Mouse (Mus musculus): Measurements from ENCODE around the gene Cdkal1.

DNA sequence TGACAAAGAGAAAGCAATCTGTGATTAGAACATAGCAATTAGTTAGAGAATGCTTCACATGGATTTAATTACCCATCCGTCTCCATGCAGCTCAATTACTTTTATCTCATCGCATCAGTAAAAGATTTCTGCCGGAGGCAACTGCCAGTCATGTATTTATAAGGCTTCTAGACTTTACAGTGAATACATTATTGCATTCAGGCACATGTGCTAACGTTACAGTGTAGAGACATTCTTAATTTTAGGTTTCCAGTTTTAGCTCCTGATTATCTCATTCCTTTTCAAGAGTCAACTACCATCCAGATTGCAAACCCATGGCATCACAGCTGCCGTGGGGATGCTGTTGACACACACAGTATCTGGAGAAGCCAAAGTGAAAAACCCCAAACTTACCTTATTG lies 289.8 kb downstream of the Cdkal1 start:
- no peak for TF ChIP-seq CTCF (IDR thresholded peaks at IDR 0.05)
- no peak for TF ChIP-seq POLR2A (IDR thresholded peaks at IDR 0.05; ENCODE audit: insufficient read depth, low read depth, low read length)
- no peak for TF ChIP-seq EP300 (IDR thresholded peaks at IDR 0.05; ENCODE audit: insufficient read depth, low read depth, low read length)
